Mouse (Mus musculus) stomach, postnatal 0 days (tissue): ENCODE results near the gene Ankk1.

Source experiments
- CTCF ChIP-seq: IDR thresholded peaks from 2 replicates; pipeline ENCODE4 v1.5.1; 2016; ENCODE audit warnings: antibody characterized with exemption, low read depth, mild to moderate bottlenecking, moderate library complexity
- EP300 ChIP-seq: optimal IDR thresholded peaks from 2 replicates; pipeline ENCODE3; 2016; ENCODE audit warnings: antibody characterized with exemption

GRCm38 (mm10) chr9:49365763-49366162 is 61.1 kb downstream of the Ankk1 start:
- TF ChIP-seq CTCF (no peak), EP300 (no peak)
